Mouse (Mus musculus) bone marrow macrophage, adult 2 months (primary cell): ENCODE measurements around the gene Zbtb22.

Experiments used
- CTCF ChIP-seq: IDR thresholded peaks from 2 replicates; pipeline ENCODE4 v1.5.1; 2012; ENCODE audit warnings: low read depth, mild to moderate bottlenecking, low read length, moderate library complexity
- POLR2A ChIP-seq: IDR thresholded peaks from 2 replicates; pipeline ENCODE4 v1.6.1; 2012; ENCODE audit warnings: mild to moderate bottlenecking, low read depth, low read length, borderline replicate concordance

- peak; percentile 55 for TF ChIP-seq CTCF
- TF ChIP-seq POLR2A: no peak
These were observed 25.1 kb upstream of the Zbtb22 start, which contains the start of gene Kifc1 for GRCm38 (mm10) chr17:33890533-33891059.
